Mouse (Mus musculus) heart, adult 10 weeks (tissue): ENCODE measurements around the gene Gskip. TPM values are rescaled to one million over a fixed set of nuclear protein-coding genes. Genes with fewer than 3 reads are reported as not detected.

ENCODE experiments used
- polyA plus RNA-seq: library from polyadenylated mRNA; stranded (reverse); fragments of 350-450 nt; fragmentation: Illumina TruSeq; extraction: RNeasy Lipid Tissue Mini Kit (QIAGEN cat#74804); gene quantifications from one replicate; pipeline ENCODE4 v1.2.3, GENCODE M21; 2014; ENCODE audit warnings: low read depth, low replicate concordance

Gene Gskip
- polyA plus RNA-seq, result 7.6 TPM

DNA sequence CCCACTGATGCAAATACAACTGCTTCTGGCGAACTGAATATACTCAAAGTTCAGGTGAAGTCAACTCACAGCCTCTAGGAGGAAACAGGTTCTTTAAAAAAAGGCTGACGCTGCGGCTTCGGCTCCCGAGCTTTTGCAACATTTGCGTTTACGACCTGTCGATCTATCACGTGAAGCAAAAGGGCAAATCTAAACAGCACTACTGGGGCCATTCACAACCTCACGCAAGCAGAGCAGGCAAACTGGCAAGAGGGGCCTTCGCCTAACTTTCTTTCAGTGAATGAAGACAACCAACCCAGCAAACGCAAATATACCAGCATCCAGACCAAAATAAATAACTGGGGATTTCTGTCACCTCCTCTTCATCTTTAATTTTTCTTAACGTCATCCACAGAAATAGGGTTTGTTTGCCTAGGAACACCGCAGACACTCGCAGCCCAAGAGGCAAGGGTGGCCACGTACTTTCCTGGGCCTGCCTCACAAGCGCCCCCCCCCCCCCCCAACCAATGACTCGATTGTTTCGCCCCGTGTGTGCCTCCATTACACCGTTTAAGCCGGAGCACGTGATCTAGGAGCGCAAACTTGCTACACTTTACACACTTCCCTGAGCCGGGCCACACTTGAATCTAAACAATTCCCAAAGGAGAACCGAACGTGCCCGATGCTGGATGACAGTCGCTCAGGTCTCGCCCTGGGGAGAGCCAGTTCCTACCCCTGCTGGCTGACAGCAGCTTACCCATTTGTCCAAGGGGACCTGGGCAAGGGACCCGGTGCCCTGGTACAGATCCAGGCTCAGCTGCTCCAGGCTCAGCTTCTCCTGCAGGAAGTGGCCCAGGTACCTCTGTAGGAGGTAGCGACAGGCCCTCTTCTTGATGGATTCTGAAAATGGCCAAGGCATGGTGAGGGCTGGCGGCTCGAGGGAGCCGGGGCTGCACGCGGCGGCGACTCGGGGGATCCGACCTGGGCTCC lies at the start of gene Gskip:
Gene Gskip, plus strand, starts transcription at position 897 of the 969 bp plus-strand sequence.

GRCm38 (mm10) chr12:105685001-105685691 lies 517 bp downstream of the Gskip start, which contains the start of gene Atg2b:
Gene Atg2b, minus strand, starts transcription at chr12:105685211.

DNA sequence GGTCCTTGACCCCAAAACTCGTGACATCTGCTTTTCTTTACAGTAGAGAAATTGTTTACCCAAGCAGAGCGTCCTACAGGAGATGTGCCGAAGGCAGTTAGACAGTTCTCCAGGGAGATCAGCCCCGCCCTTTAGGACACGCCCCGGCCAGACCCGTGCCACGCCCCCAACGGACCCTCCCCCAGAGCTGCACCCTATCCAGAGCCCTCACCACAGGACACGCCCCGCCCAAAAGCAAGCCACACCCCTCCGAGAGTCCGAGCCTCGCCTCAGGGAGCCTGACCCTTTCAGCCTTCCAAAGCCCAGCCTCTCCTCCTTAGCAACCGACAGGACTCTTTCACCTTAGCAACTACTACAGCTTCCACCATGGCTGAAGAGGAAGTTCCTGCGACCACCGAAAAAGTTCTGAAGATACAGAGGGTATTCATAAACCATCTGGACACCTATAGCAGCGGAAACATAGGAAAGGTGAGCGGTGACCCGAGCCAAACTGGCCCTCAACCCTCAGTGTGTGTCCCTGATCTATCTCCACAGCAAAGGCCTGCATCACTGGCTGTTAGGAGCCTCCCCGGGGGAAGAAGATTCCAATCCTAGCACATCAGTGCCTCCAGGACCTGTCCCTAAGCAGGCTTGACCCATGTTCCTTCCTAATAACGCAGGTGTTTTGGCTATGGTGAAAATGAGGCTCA lies 21.3 kb downstream of the Gskip start, which contains the start of gene Ak7:
Gene Ak7, plus strand, starts transcription at position 178 of the 689 bp plus-strand sequence.

Other genes starting within 250 kb of the Gskip start
- gene D430019H16Rik, start 231.0 kb upstream of the Gskip start, polyA plus RNA-seq, result 0.42 TPM
- gene Bdkrb2, start 121.6 kb upstream of the Gskip start, polyA plus RNA-seq, result not detected
- gene Bdkrb1, start 81.7 kb upstream of the Gskip start, polyA plus RNA-seq, result not detected
- gene Atg2b, start 382 bp downstream of the Gskip start, polyA plus RNA-seq, result 15.7 TPM
- not detected for gene Ak7, start 21.1 kb downstream of the Gskip start, polyA plus RNA-seq
- 87.6 TPM for gene Papola, start 99.9 kb downstream of the Gskip start, polyA plus RNA-seq